Mouse (Mus musculus): ENCODE measurements at regions not wholly inside any gene's neighbourhood (a gene's known extent, or its start where the extent isn't known, plus 50 kb on each side); places are given as distances from the start of the nearest gene placed in this dataset.

DNA sequence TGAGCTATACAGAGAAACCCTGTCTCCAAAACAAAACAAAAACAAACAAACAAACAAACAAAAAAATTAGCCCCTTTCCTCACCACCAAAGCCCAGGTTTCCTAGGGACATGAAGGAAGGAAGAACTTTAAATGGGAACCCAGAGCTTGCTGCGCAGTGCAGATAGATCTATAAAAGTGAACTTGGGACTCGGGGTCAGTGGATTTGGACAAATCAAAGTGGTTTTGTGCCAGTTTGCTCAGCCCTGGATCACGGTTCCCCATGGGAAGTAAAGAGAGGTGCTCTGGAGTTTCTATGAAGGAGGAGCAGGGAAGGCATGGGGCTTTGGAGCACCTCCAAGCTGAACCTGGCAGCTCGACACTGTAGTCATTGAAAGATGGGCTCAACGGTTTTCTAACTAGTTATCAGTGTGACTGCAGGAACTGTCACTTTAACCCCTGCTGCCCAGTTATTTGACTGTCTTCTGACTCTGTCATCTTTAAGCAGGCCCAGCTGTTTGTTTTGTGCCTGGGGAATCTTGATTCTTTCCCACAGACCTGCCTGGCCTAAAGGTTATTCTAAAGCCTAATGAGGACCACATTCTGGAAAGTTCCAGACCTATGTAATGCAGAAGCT is 58.3 kb upstream of the Rnf24 start:
- Histone ChIP-seq H3K27me3 (ENCODE audit: control insufficient read depth, insufficient read depth, low read length) (no peaks in the 10 kb centered on the region), H3K36me3 (ENCODE audit: control insufficient read depth, insufficient read depth, low read length) (no peaks in the 10 kb centered on the region), H3K27ac (ENCODE audit: low read depth, low read length) (no peak overlapping the region), H3K4me2 (no peak overlapping the region), H3K4me3 (ENCODE audit: low read depth, low read length) (no peak overlapping the region), H3K4me1 (ENCODE audit: control insufficient read depth, insufficient read depth, low read length) (no peaks in the 10 kb centered on the region), H3K9me3 (ENCODE audit: control insufficient read depth, low read length) (no peaks in the 10 kb centered on the region), H3K9ac (ENCODE audit: low read length) (no peak overlapping the region)
- 85% methylated on average over 5 of the region's 5 CpGs for WGBS
- no peak for ATAC-seq (ENCODE audit: low FRiP score)
- peak; percentile 12 for DNase-seq (ENCODE audit: low spot score, missing footprints)

DNA sequence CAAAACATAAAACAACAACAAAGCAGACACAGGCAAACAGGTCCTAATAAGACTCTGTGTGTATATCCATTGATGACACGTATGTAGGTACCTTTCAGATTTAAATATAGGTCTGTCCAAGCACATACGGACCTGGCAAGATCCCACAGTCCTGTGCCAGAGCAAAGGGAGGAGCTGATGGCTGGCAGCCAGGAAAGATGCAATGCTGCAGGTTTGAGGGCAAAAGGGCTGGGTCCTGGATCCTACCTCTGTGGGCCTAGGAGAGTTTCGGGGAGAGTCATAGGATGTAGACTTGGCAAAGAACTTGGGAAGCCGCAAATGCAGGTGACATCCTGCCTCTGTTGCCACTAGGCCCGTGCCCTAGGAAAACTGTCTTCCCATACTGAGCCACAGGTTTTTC is 54.6 kb upstream of the Rnf24 start:
- Histone ChIP-seq H3K4me2 (no peak overlapping the region), H3K36me3 (ENCODE audit: control insufficient read depth, insufficient read depth, low read length) (no peaks in the 10 kb centered on the region), H3K4me3 (ENCODE audit: low read depth, low read length) (no peak overlapping the region), H3K4me1 (ENCODE audit: control insufficient read depth, insufficient read depth, low read length) (no peaks in the 10 kb centered on the region), H3K27ac (ENCODE audit: low read depth, low read length) (no peak overlapping the region), H3K9me3 (ENCODE audit: control insufficient read depth, low read length) (no peaks in the 10 kb centered on the region), H3K9ac (ENCODE audit: low read length) (no peak overlapping the region), H3K27me3 (ENCODE audit: control insufficient read depth, insufficient read depth, low read length) (peaks cover 2% of the 10 kb centered on the region; the same call in 1 of the 2 replicates)
- ATAC-seq (ENCODE audit: low FRiP score): no peak
- 86% methylated on average over 5 of the region's 5 CpGs for WGBS
- DNase-seq (ENCODE audit: low spot score, missing footprints): peak; percentile 51

DNA sequence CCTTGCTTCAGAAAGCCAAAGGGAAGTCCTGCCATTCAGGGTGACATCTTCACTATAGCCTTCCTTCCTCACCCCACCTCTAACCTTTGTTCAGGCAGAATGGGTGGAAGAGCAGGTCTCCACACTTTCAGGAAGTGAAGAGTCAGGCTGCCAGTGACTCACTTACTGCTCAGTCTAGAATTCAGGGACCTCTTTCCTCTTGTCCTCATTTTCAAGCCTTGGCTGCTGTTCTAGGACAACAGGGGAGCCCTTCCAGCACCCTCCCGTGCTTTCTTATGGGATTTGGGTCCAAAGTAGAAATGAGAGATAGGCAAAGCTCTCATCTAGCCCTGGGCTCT is 51.5 kb upstream of the Rnf24 start:
- H3K9ac ChIP-seq (ENCODE audit: low read length): no peak overlapping the region
- H3K4me1 ChIP-seq (ENCODE audit: control insufficient read depth, insufficient read depth, low read length): no peaks in the 10 kb centered on the region
- no peak overlapping the region for H3K27ac ChIP-seq (ENCODE audit: low read depth, low read length)
- H3K36me3 ChIP-seq (ENCODE audit: control insufficient read depth, insufficient read depth, low read length): no peaks in the 10 kb centered on the region
- H3K9me3 ChIP-seq (ENCODE audit: control insufficient read depth, low read length): no peaks in the 10 kb centered on the region
- 57% methylated on average over 1 of the region's 1 CpGs for WGBS
- ATAC-seq (ENCODE audit: low FRiP score) (no peak), DNase-seq (ENCODE audit: low spot score, missing footprints) (no peak)
- H3K4me3 ChIP-seq (ENCODE audit: low read depth, low read length): no peak overlapping the region
- peaks cover 2% of the 10 kb centered on the region; the same call in 1 of the 2 replicates for H3K27me3 ChIP-seq (ENCODE audit: control insufficient read depth, insufficient read depth, low read length)
- H3K4me2 ChIP-seq: no peak overlapping the region

DNA sequence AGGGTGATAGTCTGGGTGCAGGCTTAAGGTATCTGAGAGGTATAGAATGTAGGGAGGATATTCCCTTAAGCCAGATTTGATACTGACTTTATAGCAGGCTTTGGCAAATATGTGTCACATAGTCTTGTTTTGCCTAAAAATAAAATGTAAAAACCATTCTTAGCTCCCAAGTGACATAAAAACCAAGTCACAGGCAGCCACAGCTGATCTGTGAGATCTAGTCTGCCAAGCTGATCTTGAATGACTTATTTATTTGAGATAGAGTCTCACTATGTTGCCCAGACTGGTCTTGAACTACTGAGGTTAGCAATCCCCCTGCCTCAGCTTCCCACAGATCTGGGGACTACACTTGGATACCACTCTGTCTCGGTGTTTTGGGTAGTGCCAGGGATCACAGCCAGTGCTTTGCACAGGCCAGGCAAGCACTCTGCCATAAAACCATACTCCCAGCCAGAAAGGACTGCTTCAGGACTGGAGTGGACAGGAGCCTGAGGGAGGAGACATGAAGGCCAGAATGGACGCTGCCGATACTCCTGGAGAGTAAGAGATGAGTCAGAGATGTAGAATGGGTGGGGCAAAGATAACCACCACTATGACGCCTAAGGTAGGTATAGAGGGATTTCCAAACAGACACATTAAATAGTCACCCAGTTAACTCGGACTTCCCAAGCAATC is 51.0 kb upstream of the Rnf24 start:
- H3K9ac ChIP-seq (ENCODE audit: low read length): no peak overlapping the region
- no peaks in the 10 kb centered on the region for H3K9me3 ChIP-seq (ENCODE audit: control insufficient read depth, low read length)
- WGBS: 79% methylated on average over 5 of the region's 5 CpGs
- DNase-seq (ENCODE audit: low spot score, missing footprints) (peak; percentile 61), ATAC-seq (ENCODE audit: low FRiP score) (no peak)
- H3K27me3 ChIP-seq (ENCODE audit: control insufficient read depth, insufficient read depth, low read length): peaks cover 2% of the 10 kb centered on the region; the same call in 1 of the 2 replicates
- H3K27ac ChIP-seq (ENCODE audit: low read depth, low read length): no peak overlapping the region
- H3K4me1 ChIP-seq (ENCODE audit: control insufficient read depth, insufficient read depth, low read length): no peaks in the 10 kb centered on the region
- no peak overlapping the region for H3K4me3 ChIP-seq (ENCODE audit: low read depth, low read length)
- H3K4me2 ChIP-seq: no peak overlapping the region
- no peaks in the 10 kb centered on the region for H3K36me3 ChIP-seq (ENCODE audit: control insufficient read depth, insufficient read depth, low read length)

All from midbrain, embryonic 11.5 days (tissue).